Mouse (Mus musculus): Measurements from ENCODE around the gene Pde2a. TPM values are rescaled to one million over a fixed set of nuclear protein-coding genes. Genes with fewer than 3 reads are reported as not detected.

Gene Pde2a
- polyA plus RNA-seq, 2 experiments = 10.5 to 12.7 TPM

- 13% methylated on average over 1 of the region's 1 CpGs for WGBS
- Histone ChIP-seq H3K9me3 (ENCODE audit: control insufficient read depth, low read length) (no peaks in the 10 kb centered on the region), H3K27me3 (ENCODE audit: control insufficient read depth, insufficient read depth, low read length) (no peaks in the 10 kb centered on the region), H3K4me1 (ENCODE audit: control insufficient read depth, insufficient read depth, low read length) (no peaks in the 10 kb centered on the region), H3K4me2 (replicated peaks; ENCODE audit: low read depth, low read length, severe bottlenecking) (no peak overlapping the region), H3K36me3 (ENCODE audit: control insufficient read depth, insufficient read depth, low read length) (no peaks in the 10 kb centered on the region), H3K9ac (ENCODE audit: low read depth, low read length, severe bottlenecking) (no peak overlapping the region), H3K4me3 (replicated peaks; ENCODE audit: low read length) (no peak overlapping the region), H3K27ac (replicated peaks; ENCODE audit: low read depth, low read length) (no peak overlapping the region)
- DNase-seq (ENCODE audit: low spot score) (peak; percentile 87), ATAC-seq (ENCODE audit: low FRiP score, low read depth) (no peak)
- TF ChIP-seq POLR2A (IDR thresholded peaks at IDR 0.05; ENCODE audit: borderline replicate concordance, extremely low read depth, insufficient read depth, insufficient read length) = no peak
Measured at GRCm38 (mm10) chr7:101437876-101438275, 16.4 kb downstream of the Pde2a start.

DNA sequence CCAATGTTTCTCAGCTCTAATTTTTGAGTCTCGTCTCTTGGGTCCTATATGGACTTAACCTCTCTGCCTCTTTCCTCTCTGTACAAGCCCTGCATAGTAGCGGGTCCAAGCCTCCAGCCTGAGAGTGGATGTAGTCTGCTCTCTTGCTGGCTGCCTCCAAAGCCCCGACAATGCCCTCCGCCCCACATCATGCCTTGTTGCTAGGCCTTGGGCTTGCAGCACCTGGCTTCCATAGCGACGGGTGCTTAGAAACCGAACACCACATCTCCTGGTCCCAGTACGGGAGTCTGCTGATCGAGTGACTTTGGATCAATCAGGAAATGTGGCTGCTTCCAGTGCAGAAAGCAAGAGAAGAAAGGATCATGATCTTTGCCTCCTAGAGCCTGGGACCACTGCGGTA, 21.6 kb downstream of the Pde2a start:
- ATAC-seq (ENCODE audit: low FRiP score, low read depth) (no peak), DNase-seq (ENCODE audit: low spot score) (no peak)
- Histone ChIP-seq H3K27ac (replicated peaks; ENCODE audit: low read depth, low read length) (no peak overlapping the region), H3K4me2 (replicated peaks; ENCODE audit: low read depth, low read length, severe bottlenecking) (no peak overlapping the region), H3K4me1 (ENCODE audit: control insufficient read depth, insufficient read depth, low read length) (no peaks in the 10 kb centered on the region), H3K9me3 (ENCODE audit: control insufficient read depth, low read length) (no peaks in the 10 kb centered on the region), H3K9ac (ENCODE audit: low read depth, low read length, severe bottlenecking) (no peak overlapping the region), H3K27me3 (ENCODE audit: control insufficient read depth, insufficient read depth, low read length) (no peaks in the 10 kb centered on the region), H3K36me3 (ENCODE audit: control insufficient read depth, insufficient read depth, low read length) (no peaks in the 10 kb centered on the region), H3K4me3 (replicated peaks; ENCODE audit: low read length) (no peak overlapping the region)
- WGBS = 64% methylated on average over 10 of the region's 10 CpGs
- no peak for TF ChIP-seq POLR2A (IDR thresholded peaks at IDR 0.05; ENCODE audit: borderline replicate concordance, extremely low read depth, insufficient read depth, insufficient read length)

- ATAC-seq (ENCODE audit: low FRiP score, low read depth) (no peak), DNase-seq (ENCODE audit: low spot score) (no peak)
- WGBS = 72% methylated on average over 4 of the region's 4 CpGs
- no peak overlapping the region for H3K4me2 ChIP-seq (replicated peaks; ENCODE audit: low read depth, low read length, severe bottlenecking)
- H3K4me1 ChIP-seq (ENCODE audit: control insufficient read depth, insufficient read depth, low read length) = no peaks in the 10 kb centered on the region
- no peaks in the 10 kb centered on the region for H3K9me3 ChIP-seq (ENCODE audit: control insufficient read depth, low read length)
- H3K27ac ChIP-seq (replicated peaks; ENCODE audit: low read depth, low read length) = no peak overlapping the region
- no peak for TF ChIP-seq POLR2A (IDR thresholded peaks at IDR 0.05; ENCODE audit: borderline replicate concordance, extremely low read depth, insufficient read depth, insufficient read length)
- no peaks in the 10 kb centered on the region for H3K36me3 ChIP-seq (ENCODE audit: control insufficient read depth, insufficient read depth, low read length)
- H3K4me3 ChIP-seq (replicated peaks; ENCODE audit: low read length) = no peak overlapping the region
- no peaks in the 10 kb centered on the region for H3K27me3 ChIP-seq (ENCODE audit: control insufficient read depth, insufficient read depth, low read length)
- H3K9ac ChIP-seq (ENCODE audit: low read depth, low read length, severe bottlenecking) = no peak overlapping the region
Measured at GRCm38 (mm10) chr7:101444211-101444610, 22.7 kb downstream of the Pde2a start.

GRCm38 (mm10) chr7:101449855-101450254, 28.4 kb downstream of the Pde2a start:
- DNase-seq (ENCODE audit: low spot score) = no peak
- Histone ChIP-seq H3K4me1 (ENCODE audit: control insufficient read depth, insufficient read depth, low read length) (0 out of 2 replicates have a peak, but pooled peaks cover 4% of the 10 kb centered on the region), H3K4me3 (replicated peaks; ENCODE audit: low read length) (no peak overlapping the region), H3K27ac (replicated peaks; ENCODE audit: low read depth, low read length) (no peak overlapping the region), H3K9me3 (ENCODE audit: control insufficient read depth, low read length) (no peaks in the 10 kb centered on the region), H3K27me3 (ENCODE audit: control insufficient read depth, insufficient read depth, low read length) (peaks cover 24% of the 10 kb centered on the region), H3K36me3 (ENCODE audit: control insufficient read depth, insufficient read depth, low read length) (no peaks in the 10 kb centered on the region), H3K9ac (ENCODE audit: low read depth, low read length, severe bottlenecking) (no peak overlapping the region), H3K4me2 (replicated peaks; ENCODE audit: low read depth, low read length, severe bottlenecking) (no peak overlapping the region)
- 31% methylated on average over 3 of the region's 3 CpGs for WGBS
- no peak for ATAC-seq (ENCODE audit: low FRiP score, low read depth)
- TF ChIP-seq POLR2A (IDR thresholded peaks at IDR 0.05; ENCODE audit: borderline replicate concordance, extremely low read depth, insufficient read depth, insufficient read length) = no peak

- Histone ChIP-seq H3K4me2 (replicated peaks; ENCODE audit: low read depth, low read length, severe bottlenecking) (peak overlapping the region; percentile 98), H3K9ac (ENCODE audit: low read depth, low read length, severe bottlenecking) (peak overlapping the region; percentile 46), H3K9me3 (ENCODE audit: control insufficient read depth, low read length) (no peaks in the 10 kb centered on the region), H3K4me1 (ENCODE audit: control insufficient read depth, insufficient read depth, low read length) (0 out of 2 replicates have a peak, but pooled peaks cover 4% of the 10 kb centered on the region), H3K27ac (replicated peaks; ENCODE audit: low read depth, low read length) (no peak overlapping the region), H3K27me3 (ENCODE audit: control insufficient read depth, insufficient read depth, low read length) (peaks cover 24% of the 10 kb centered on the region), H3K4me3 (replicated peaks; ENCODE audit: low read length) (peak overlapping the region; percentile 58), H3K36me3 (ENCODE audit: control insufficient read depth, insufficient read depth, low read length) (no peaks in the 10 kb centered on the region)
- no peak for TF ChIP-seq POLR2A (IDR thresholded peaks at IDR 0.05; ENCODE audit: borderline replicate concordance, extremely low read depth, insufficient read depth, insufficient read length)
- ATAC-seq (ENCODE audit: low FRiP score, low read depth) (peak; percentile 78), DNase-seq (ENCODE audit: low spot score) (peak; percentile 67)
- WGBS = 2% methylated on average over 40 of the region's 68 CpGs
Measured at GRCm38 (mm10) chr7:101450422-101451401, 29.2 kb downstream of the Pde2a start.
